Mouse (Mus musculus) liver, postnatal 0 days (tissue): ENCODE measurements around the gene Klhdc7a.

Experiments used
- CTCF ChIP-seq: sonication (generic); IDR thresholded peaks from 2 replicates; pipeline ENCODE4 v1.5.1; 2016; ENCODE audit warnings: antibody characterized with exemption, low read depth
- EP300 ChIP-seq: IDR thresholded peaks from 2 replicates; pipeline ENCODE4 v1.6.1; 2016; ENCODE audit warnings: antibody characterized with exemption, low read depth, mild to moderate bottlenecking

- TF ChIP-seq CTCF (0 out of 2 replicates have a peak, but pooled peaks have one; percentile 15), EP300 (no peak)
Observed at GRCm38 (mm10) chr4:139947341-139947740, 20.5 kb downstream of the Klhdc7a start.
